Comparison of ENCODE assay signal across 8 mouse cellular contexts in genomic region chr2:18055016-18055928, GRCm38 (mm10). TPM values are rescaled to one million over a fixed set of nuclear protein-coding genes. Genes with fewer than 3 reads are reported as not detected.
A peak's percentile ranks its signal among the peaks of the same experiment; 100 is the strongest.
DNase-seq lines count a peak whose midpoint lies in the region; ATAC-seq and TF ChIP-seq lines count a peak whose summit lies in the region.

Gene Mllt10 (plus strand): TSS chr2:18055237.

- no peak for TF ChIP-seq CTCF in kidney, adult 2 months (conservative IDR thresholded peaks at IDR 0.05; ENCODE audit: insufficient read depth, insufficient read length, low read depth, low read length)

- peak within 1 kb of the TSS; percentile 99 for H3K27ac ChIP-seq in kidney, adult 2 months (ENCODE audit: insufficient read depth, low read depth, low read length)
- H3K27ac ChIP-seq in forebrain, embryonic 16.5 days (ENCODE audit: low read length), result peak within 1 kb of the TSS; percentile 100
- peak within 1 kb of the TSS; percentile 100 for H3K27ac ChIP-seq in hindbrain, embryonic 11.5 days (ENCODE audit: low read depth, low read length)
- peak within 1 kb of the TSS; percentile 100 for H3K27ac ChIP-seq in neural tube, embryonic 11.5 days (ENCODE audit: low read depth, low read length)

- WGBS in kidney, adult 2 months, result 20% methylated on average over 20 of the region's 20 CpGs
- 4% methylated on average over 20 of the region's 20 CpGs for WGBS in forebrain, embryonic 16.5 days
- WGBS in hindbrain, embryonic 11.5 days, result under 1% methylated on average over 20 of the region's 20 CpGs
- under 1% methylated on average over 20 of the region's 20 CpGs for WGBS in neural tube, embryonic 11.5 days

- peak within 1 kb of the TSS; percentile 80 for H3K9ac ChIP-seq in forebrain, embryonic 16.5 days (replicated peaks; ENCODE audit: low read depth, low read length)
- H3K9ac ChIP-seq in hindbrain, embryonic 11.5 days (ENCODE audit: low read depth, low read length), result peak within 1 kb of the TSS; percentile 100
- peak within 1 kb of the TSS; percentile 100 for H3K9ac ChIP-seq in neural tube, embryonic 11.5 days (ENCODE audit: low read length)

- H3K4me3 ChIP-seq in kidney, adult 2 months (ENCODE audit: insufficient read depth, low read depth, low read length), result peak within 1 kb of the TSS; percentile 98
- peak within 1 kb of the TSS; percentile 70 for H3K4me3 ChIP-seq in forebrain, embryonic 16.5 days (replicated peaks; ENCODE audit: low read length)
- peak within 1 kb of the TSS; percentile 67 for H3K4me3 ChIP-seq in hindbrain, embryonic 11.5 days (ENCODE audit: low read depth, low read length)
- H3K4me3 ChIP-seq in neural tube, embryonic 11.5 days (ENCODE audit: low read depth, low read length), result peak within 1 kb of the TSS; percentile 62

- H3K4me2 ChIP-seq in forebrain, embryonic 16.5 days (ENCODE audit: low read length), result peak within 1 kb of the TSS; percentile 70
- H3K4me2 ChIP-seq in hindbrain, embryonic 11.5 days (replicated peaks; ENCODE audit: low read depth, low read length), result peak within 1 kb of the TSS; percentile 96
- H3K4me2 ChIP-seq in neural tube, embryonic 11.5 days (ENCODE audit: low read depth), result peak within 1 kb of the TSS; percentile 99

- no peaks in the 10 kb centered on the region for H3K9me3 ChIP-seq in forebrain, embryonic 16.5 days (ENCODE audit: control insufficient read depth, low read length)
- no peaks in the 10 kb centered on the region for H3K9me3 ChIP-seq in hindbrain, embryonic 11.5 days (ENCODE audit: control insufficient read depth, low read length)
- H3K9me3 ChIP-seq in neural tube, embryonic 11.5 days (ENCODE audit: control insufficient read depth, low read length), result no peaks in the 10 kb centered on the region

- H3K27me3 ChIP-seq in kidney, adult 2 months (replicated peaks; ENCODE audit: control insufficient read depth, insufficient read depth, low read length), result no peaks in the 10 kb centered on the region
- no peaks in the 10 kb centered on the region for H3K27me3 ChIP-seq in forebrain, embryonic 16.5 days (replicated peaks; ENCODE audit: control insufficient read depth, insufficient read depth, low read length)
- H3K27me3 ChIP-seq in hindbrain, embryonic 11.5 days (ENCODE audit: control insufficient read depth, insufficient read depth, low read length), result no peaks in the 10 kb centered on the region
- no peaks in the 10 kb centered on the region for H3K27me3 ChIP-seq in neural tube, embryonic 11.5 days (ENCODE audit: control insufficient read depth, insufficient read depth, low read length)

- intact Hi-C loops in left cerebral cortex, postnatal 4 days (cut with DNase I), result loop anchor here (10.0 kb wide), 1 partner anchor 620 kb away; the partner anchor contains the start of genes Bmi1 and Commd3

- H3K36me3 ChIP-seq in kidney, adult 2 months (ENCODE audit: control insufficient read depth, insufficient read depth, low read length), result no peaks in the 10 kb centered on the region
- no peaks in the 10 kb centered on the region for H3K36me3 ChIP-seq in forebrain, embryonic 16.5 days (ENCODE audit: control insufficient read depth, insufficient read depth)
- no peaks in the 10 kb centered on the region for H3K36me3 ChIP-seq in hindbrain, embryonic 11.5 days (ENCODE audit: control insufficient read depth, insufficient read depth, low read length)
- no peaks in the 10 kb centered on the region for H3K36me3 ChIP-seq in neural tube, embryonic 11.5 days (ENCODE audit: control insufficient read depth, insufficient read depth, low read length)

- TF ChIP-seq POLR2A in kidney, adult 2 months (IDR thresholded peaks at IDR 0.05; ENCODE audit: low read depth, low read length), result no peak

- ATAC-seq in forebrain, embryonic 16.5 days, result no peak
- ATAC-seq in hindbrain, embryonic 11.5 days (ENCODE audit: low FRiP score), result no peak
- ATAC-seq in neural tube, embryonic 11.5 days (ENCODE audit: insufficient read depth, low FRiP score, low TSS enrichment), result no peak

- DNase-seq in kidney, adult 2 months, result peak; percentile 56
- no peak for DNase-seq in kidney, postnatal 25 days
- DNase-seq in adrenal gland, postnatal 10 days, result peak; percentile 39
- peak; percentile 61 for DNase-seq in hindbrain, embryonic 11.5 days (ENCODE audit: low spot score)
- no peak for DNase-seq in left cerebral cortex, postnatal 4 days
- DNase-seq in neural tube, embryonic 11.5 days (ENCODE audit: low spot score), result peak; percentile 42
- no peak for DNase-seq in cerebellum, adult 11 months

- peaks cover 10% of the 10 kb centered on the region; the same call in 1 of the 2 replicates for H3K4me1 ChIP-seq in kidney, adult 2 months (ENCODE audit: control insufficient read depth, insufficient read depth, low read length)
- peaks cover 29% of the 10 kb centered on the region for H3K4me1 ChIP-seq in forebrain, embryonic 16.5 days (replicated peaks; ENCODE audit: control insufficient read depth, insufficient read depth, low read length)
- H3K4me1 ChIP-seq in hindbrain, embryonic 11.5 days (replicated peaks; ENCODE audit: control insufficient read depth, insufficient read depth, low read length), result peaks cover 4% of the 10 kb centered on the region
- H3K4me1 ChIP-seq in neural tube, embryonic 11.5 days (ENCODE audit: control insufficient read depth, insufficient read depth, low read length), result peaks cover 38% of the 10 kb centered on the region

RNA-seq across cellular contexts. Expression of gene Mllt10, which starts in this region (rescaled TPM):
- polyA plus RNA-seq in kidney, adult 2 months (2012; rRNA removed), result 29.3 and 32.7 TPM in 2 replicates
- total RNA-seq in adrenal gland, postnatal 10 days (2021), result 10 to 100 TPM; 35.1 to 44.5 TPM
- polyA plus RNA-seq in forebrain, embryonic 16.5 days (2015; fragmentation: Nextera tagmentation; extraction: Ambion mirVana), result 53.8 and 56.0 TPM in 2 replicates
- 48.0 and 62.2 TPM in 2 replicates for polyA plus RNA-seq in hindbrain, embryonic 11.5 days (2014; fragmentation: Nextera tagmentation; extraction: Ambion mirVana)
- total RNA-seq in left cerebral cortex, postnatal 4 days (2021), result 10 to 100 TPM; 50.4 to 59.6 TPM
- 39.4 and 42.6 TPM in 2 replicates for polyA plus RNA-seq in neural tube, embryonic 11.5 days (2014; fragmentation: Nextera tagmentation; extraction: Ambion mirVana)

Comparison
In these comparisons a context has a peak if more than half of its experiments do, and no peak if none do; other contexts are left out.
1. DNase-seq: peak in kidney, adult 2 months (single experiment), adrenal gland, postnatal 10 days (single experiment), hindbrain, embryonic 11.5 days (single experiment) and neural tube, embryonic 11.5 days (single experiment); none in kidney, postnatal 25 days (0 of 2), left cerebral cortex, postnatal 4 days (single experiment) and cerebellum, adult 11 months (single experiment).
2. Peak in every context shown above with its lines, with median percentiles within 50 percentile points of each other: H3K27ac ChIP-seq, H3K4me3 ChIP-seq, H3K4me2 ChIP-seq and H3K9ac ChIP-seq.